Mouse (Mus musculus): Measurements from ENCODE around the gene Cyp4a12a. TPM values are rescaled to one million over a fixed set of nuclear protein-coding genes. Genes with fewer than 3 reads are reported as not detected.
"Not testable (repeated sequence)": the region's sequence is repeated elsewhere in the genome, so short reads cannot be mapped to it uniquely, and the experiment has no call there.

The Cyp4a12a gene
- not detected for total RNA-seq (2021)
- long read RNA-seq, experiment 1: 0 reads
- long read RNA-seq, experiment 2: 0 reads

GRCm38 (mm10) chr4:115298746-115299145 is at the start of gene Cyp4a12a:
Gene Cyp4a12a, plus strand, starts transcription at chr4:115299046.
- DNase-seq: not testable (repeated sequence)

GRCm38 (mm10) chr4:115264687-115265569 is 33.9 kb upstream of the Cyp4a12a start:
- DNase-seq: not testable (repeated sequence)

- DNase-seq: not testable (repeated sequence)
Observed at GRCm38 (mm10) chr4:115278215-115278982, 20.4 kb upstream of the Cyp4a12a start.

- no peak for DNase-seq
Observed at GRCm38 (mm10) chr4:115280342-115280741, 18.5 kb upstream of the Cyp4a12a start.

- not testable (repeated sequence) for DNase-seq
Observed at GRCm38 (mm10) chr4:115280779-115281178, 18.1 kb upstream of the Cyp4a12a start.

- DNase-seq: not testable (repeated sequence)
Observed at GRCm38 (mm10) chr4:115281231-115281767, 17.5 kb upstream of the Cyp4a12a start.

GRCm38 (mm10) chr4:115325722-115326121 is 26.9 kb downstream of the Cyp4a12a start:
- DNase-seq: not testable (repeated sequence)

- DNase-seq: not testable (repeated sequence)
Observed at GRCm38 (mm10) chr4:115365624-115366023, 66.8 kb downstream of the Cyp4a12a start.

- DNase-seq: not testable (repeated sequence)
Observed at GRCm38 (mm10) chr4:115368067-115368466, 69.2 kb downstream of the Cyp4a12a start.

Other genes starting within 250 kb of the Cyp4a12a start
- 1 to 10 TPM; 2.0 to 3.7 TPM for gene Tal1, start 242.6 kb upstream of the Cyp4a12a start, total RNA-seq (2021)
- gene Pdzk1ip1, start 210.3 kb upstream of the Cyp4a12a start, total RNA-seq (2021): under 1 TPM; 0.28 to 0.45 TPM
- under 1 TPM in 1 of 2 experiments, not detected in 1; 0.07 TPM for gene Cyp4x1, start 164.8 kb upstream of the Cyp4a12a start, total RNA-seq (2021)
- gene Cyp4a29, start 57.0 kb upstream of the Cyp4a12a start, total RNA-seq (2021): not detected
- gene Cyp4a12b, start 112.6 kb downstream of the Cyp4a12a start, total RNA-seq (2021): not detected
- not detected for gene Cyp4a30b, start 153.6 kb downstream of the Cyp4a12a start, total RNA-seq (2021)
- not detected for gene Cyp4a14, start 197.1 kb downstream of the Cyp4a12a start, total RNA-seq (2021)
- not detected for gene Cyp4a10, start 219.2 kb downstream of the Cyp4a12a start, total RNA-seq (2021)